Mouse (Mus musculus): ENCODE measurements around the gene Casd1. TPM values are rescaled to one million over a fixed set of nuclear protein-coding genes. Genes with fewer than 3 reads are reported as not detected.

Casd1 gene
- 51.6 and 53.1 TPM in 2 replicates for polyA plus RNA-seq (2016; fragmentation: Nextera tagmentation; extraction: Ambion mirVana)

DNA sequence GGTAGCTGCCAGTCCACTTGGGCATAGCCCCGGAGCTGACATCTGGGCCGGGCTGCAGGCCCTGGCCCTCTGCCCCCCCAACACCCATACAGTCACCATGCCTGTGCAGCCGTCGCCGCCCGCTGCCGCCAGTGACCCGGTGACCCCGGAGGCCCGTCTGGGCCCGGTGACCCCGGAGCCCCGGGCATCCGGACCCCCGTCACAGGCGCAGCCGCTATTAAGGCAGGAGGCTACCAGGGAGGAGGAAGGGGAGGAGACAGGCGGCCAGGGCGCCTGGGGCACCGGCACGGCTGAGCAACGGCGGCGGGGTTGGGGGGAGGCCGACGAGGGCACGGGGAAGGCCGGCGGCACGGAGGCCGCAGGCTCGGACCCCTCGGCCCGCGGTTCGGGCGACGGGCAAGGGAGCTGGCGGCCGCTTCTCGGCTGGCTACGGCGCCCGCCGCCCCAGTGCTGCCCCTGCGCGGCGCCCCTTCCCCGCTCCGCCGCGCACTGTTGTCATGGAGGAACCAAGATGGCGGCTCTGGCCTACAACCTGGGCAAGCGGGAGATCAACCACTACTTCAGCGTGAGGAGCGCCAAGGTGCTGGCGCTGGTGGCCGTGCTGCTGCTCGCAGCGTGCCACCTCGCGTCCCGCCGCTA, at the start of gene Casd1:
TSS of gene Casd1 (plus strand) at position 182 of the 639 bp plus-strand sequence.
- peak; percentile 76 for ATAC-seq (ENCODE audit: insufficient number of reproducible peaks, insufficient read depth, low FRiP score, low TSS enrichment, low read depth)
- Histone ChIP-seq H3K27ac (peak within 1 kb of the TSS; percentile 99), H3K27me3 (no peaks in the 10 kb centered on the region), H3K36me3 (no peaks in the 10 kb centered on the region), H3K4me1 (replicated peaks) (peaks cover 43% of the 10 kb centered on the region), H3K4me3 (replicated peaks) (peak within 1 kb of the TSS; percentile 76), H3K9me3 (no peaks in the 10 kb centered on the region), H3K9ac (replicated peaks) (peak within 1 kb of the TSS; percentile 98), H3K4me2 (peak within 1 kb of the TSS; percentile 87)
- under 1% methylated on average over 63 of the region's 64 CpGs for WGBS

- no peak overlapping the region for H3K4me2 ChIP-seq
- H3K27ac ChIP-seq: no peak overlapping the region
- no peaks in the 10 kb centered on the region for H3K27me3 ChIP-seq
- H3K36me3 ChIP-seq: no peaks in the 10 kb centered on the region
- no peaks in the 10 kb centered on the region for H3K9me3 ChIP-seq
- WGBS: 68% methylated on average over 6 of the region's 6 CpGs
- H3K9ac ChIP-seq (replicated peaks): no peak overlapping the region
- H3K4me1 ChIP-seq (replicated peaks): peaks cover 46% of the 10 kb centered on the region
- no peak for ATAC-seq (ENCODE audit: insufficient number of reproducible peaks, insufficient read depth, low FRiP score, low TSS enrichment, low read depth)
- H3K4me3 ChIP-seq (replicated peaks): no peak overlapping the region
Measured at GRCm38 (mm10) chr6:4555366-4555765, 45.3 kb upstream of the Casd1 start.

- peak overlapping the region; percentile 76 for H3K27ac ChIP-seq
- H3K9ac ChIP-seq (replicated peaks): no peak overlapping the region
- H3K4me2 ChIP-seq: peak overlapping the region; percentile 37; the same call in 1 of the 2 replicates
- peaks cover 60% of the 10 kb centered on the region for H3K4me1 ChIP-seq (replicated peaks)
- no peak overlapping the region for H3K4me3 ChIP-seq (replicated peaks)
- no peak; the same call in 1 of the 2 replicates for ATAC-seq (ENCODE audit: insufficient number of reproducible peaks, insufficient read depth, low FRiP score, low TSS enrichment, low read depth)
- no peaks in the 10 kb centered on the region for H3K36me3 ChIP-seq
- WGBS: 8% methylated on average over 8 of the region's 8 CpGs
- H3K9me3 ChIP-seq: no peaks in the 10 kb centered on the region
- no peaks in the 10 kb centered on the region for H3K27me3 ChIP-seq
Measured at GRCm38 (mm10) chr6:4557086-4557485, 43.6 kb upstream of the Casd1 start.

DNA sequence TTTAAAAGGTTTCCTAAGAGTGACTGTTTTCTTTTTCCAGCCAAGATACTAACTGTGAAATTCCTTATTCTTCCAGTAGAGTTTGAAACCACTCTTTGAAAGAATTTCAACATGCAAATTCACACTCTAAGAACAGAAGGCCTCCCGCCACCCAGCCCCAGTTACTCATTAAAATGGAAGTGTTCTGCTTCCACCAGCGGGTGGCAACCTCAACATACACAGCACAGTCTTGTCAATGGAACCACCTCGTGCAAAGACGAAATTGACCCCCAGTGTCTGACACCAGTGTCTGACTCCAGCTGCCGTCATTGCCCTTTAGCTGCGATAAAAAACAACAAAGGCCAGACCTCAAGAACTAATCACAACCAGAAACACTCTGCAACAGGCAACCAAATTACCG, 43.0 kb upstream of the Casd1 start:
- Histone ChIP-seq H3K27me3 (no peaks in the 10 kb centered on the region), H3K4me2 (peak overlapping the region; percentile 37), H3K4me3 (replicated peaks) (no peak overlapping the region), H3K4me1 (replicated peaks) (peaks cover 65% of the 10 kb centered on the region), H3K27ac (peak overlapping the region; percentile 76), H3K9me3 (no peaks in the 10 kb centered on the region), H3K36me3 (no peaks in the 10 kb centered on the region), H3K9ac (replicated peaks) (no peak overlapping the region)
- ATAC-seq (ENCODE audit: insufficient number of reproducible peaks, insufficient read depth, low FRiP score, low TSS enrichment, low read depth): peak; percentile 75
- WGBS: 6% methylated on average over 7 of the region's 7 CpGs

GRCm38 (mm10) chr6:4561156-4561555, 39.5 kb upstream of the Casd1 start:
- peak overlapping the region; percentile 81 for H3K27ac ChIP-seq
- WGBS: 4% methylated on average over 11 of the region's 11 CpGs
- H3K27me3 ChIP-seq: no peaks in the 10 kb centered on the region
- no peaks in the 10 kb centered on the region for H3K9me3 ChIP-seq
- no peaks in the 10 kb centered on the region for H3K36me3 ChIP-seq
- no peak overlapping the region for H3K4me3 ChIP-seq (replicated peaks)
- ATAC-seq (ENCODE audit: insufficient number of reproducible peaks, insufficient read depth, low FRiP score, low TSS enrichment, low read depth): peak; percentile 60
- peaks cover 50% of the 10 kb centered on the region for H3K4me1 ChIP-seq (replicated peaks)
- H3K9ac ChIP-seq (replicated peaks): no peak overlapping the region
- peak overlapping the region; percentile 36 for H3K4me2 ChIP-seq

DNA sequence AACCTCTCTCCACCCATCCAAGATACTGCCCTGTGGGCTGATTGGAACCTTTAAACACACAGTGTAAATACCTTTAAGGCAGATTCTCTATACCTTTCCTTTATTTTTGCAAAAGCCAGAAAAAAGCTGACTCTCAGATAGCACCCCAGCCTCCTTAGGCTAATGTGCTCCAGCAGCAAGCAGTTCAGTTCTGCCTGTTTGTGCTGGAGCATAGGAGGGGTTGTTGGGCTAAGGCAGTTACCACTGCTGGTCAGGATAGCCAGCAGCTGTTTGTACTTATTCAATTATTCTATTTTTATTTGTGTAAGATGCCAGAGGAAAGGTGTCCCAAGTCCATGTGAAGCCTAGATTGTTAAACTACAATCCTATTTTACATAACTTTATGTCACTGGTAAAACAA, 39.0 kb upstream of the Casd1 start:
- Histone ChIP-seq H3K36me3 (no peaks in the 10 kb centered on the region), H3K27me3 (no peaks in the 10 kb centered on the region), H3K4me3 (replicated peaks) (no peak overlapping the region), H3K9me3 (no peaks in the 10 kb centered on the region), H3K27ac (peak overlapping the region; percentile 81), H3K4me2 (peak overlapping the region; percentile 36), H3K4me1 (replicated peaks) (peaks cover 50% of the 10 kb centered on the region), H3K9ac (replicated peaks) (no peak overlapping the region)
- ATAC-seq (ENCODE audit: insufficient number of reproducible peaks, insufficient read depth, low FRiP score, low TSS enrichment, low read depth): no peak

DNA sequence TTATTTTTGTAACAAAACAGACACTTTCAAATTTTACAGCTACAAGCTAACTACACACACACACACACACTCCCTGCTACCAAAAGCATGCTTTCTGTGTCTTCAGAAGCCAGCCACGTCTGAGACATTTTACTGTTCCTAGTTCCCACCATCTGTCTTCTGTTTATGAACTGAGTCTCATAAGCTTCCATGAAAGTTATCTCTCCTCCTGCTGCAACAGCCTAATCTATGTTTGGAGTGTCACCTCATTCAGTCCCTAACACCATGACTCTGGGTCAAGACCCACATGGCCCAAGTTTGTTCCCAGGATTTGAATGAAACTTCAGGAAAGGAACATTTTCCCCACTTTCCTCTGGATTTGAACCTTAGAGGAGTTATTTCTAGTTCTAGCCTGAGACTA, 38.2 kb upstream of the Casd1 start:
- no peak overlapping the region for H3K4me3 ChIP-seq (replicated peaks)
- no peaks in the 10 kb centered on the region for H3K9me3 ChIP-seq
- 18% methylated on average over 1 of the region's 1 CpGs for WGBS
- H3K4me1 ChIP-seq (replicated peaks): peaks cover 45% of the 10 kb centered on the region
- no peaks in the 10 kb centered on the region for H3K27me3 ChIP-seq
- no peak overlapping the region for H3K4me2 ChIP-seq
- ATAC-seq (ENCODE audit: insufficient number of reproducible peaks, insufficient read depth, low FRiP score, low TSS enrichment, low read depth): no peak
- H3K27ac ChIP-seq: peak overlapping the region; percentile 66
- no peaks in the 10 kb centered on the region for H3K36me3 ChIP-seq
- H3K9ac ChIP-seq (replicated peaks): no peak overlapping the region

DNA sequence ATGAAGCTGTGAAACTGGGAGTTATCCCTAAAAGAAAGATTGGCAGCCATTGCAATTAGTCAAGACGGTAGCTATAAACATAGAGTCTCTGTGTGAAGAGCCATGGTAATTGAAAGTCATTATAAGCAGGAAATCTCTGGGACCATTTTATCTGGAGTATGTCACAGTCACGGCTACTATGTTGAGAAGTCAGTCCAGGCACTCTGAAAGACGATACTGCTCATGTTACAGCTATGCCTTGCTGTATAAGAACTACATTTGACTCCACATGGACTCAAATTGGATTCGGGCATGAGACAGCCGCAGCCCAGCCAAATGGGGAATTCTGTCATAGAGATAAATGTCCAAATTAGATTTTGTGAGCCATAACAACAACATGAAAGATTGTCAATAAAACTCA, 37.2 kb upstream of the Casd1 start:
- ATAC-seq (ENCODE audit: insufficient number of reproducible peaks, insufficient read depth, low FRiP score, low TSS enrichment, low read depth): no peak
- H3K27me3 ChIP-seq: no peaks in the 10 kb centered on the region
- H3K4me1 ChIP-seq (replicated peaks): peaks cover 35% of the 10 kb centered on the region
- no peaks in the 10 kb centered on the region for H3K9me3 ChIP-seq
- no peaks in the 10 kb centered on the region for H3K36me3 ChIP-seq
- WGBS: 39% methylated on average over 5 of the region's 5 CpGs
- H3K4me2 ChIP-seq: no peak overlapping the region
- no peak overlapping the region for H3K27ac ChIP-seq
- H3K4me3 ChIP-seq (replicated peaks): no peak overlapping the region
- H3K9ac ChIP-seq (replicated peaks): no peak overlapping the region

- Histone ChIP-seq H3K27me3 (no peaks in the 10 kb centered on the region), H3K36me3 (no peaks in the 10 kb centered on the region), H3K4me2 (no peak overlapping the region), H3K4me1 (replicated peaks) (peaks cover 5% of the 10 kb centered on the region; the same call in 1 of the 2 replicates), H3K9me3 (no peaks in the 10 kb centered on the region), H3K9ac (replicated peaks) (no peak overlapping the region), H3K27ac (peak overlapping the region; percentile 62; the same call in 1 of the 2 replicates), H3K4me3 (replicated peaks) (no peak overlapping the region)
- ATAC-seq (ENCODE audit: insufficient number of reproducible peaks, insufficient read depth, low FRiP score, low TSS enrichment, low read depth): no peak
- 18% methylated on average over 4 of the region's 4 CpGs for WGBS
Measured at GRCm38 (mm10) chr6:4570412-4570811, 30.2 kb upstream of the Casd1 start.

GRCm38 (mm10) chr6:4577756-4578155, 22.9 kb upstream of the Casd1 start:
- Histone ChIP-seq H3K36me3 (no peaks in the 10 kb centered on the region), H3K27ac (no peak overlapping the region), H3K9ac (replicated peaks) (no peak overlapping the region), H3K27me3 (no peaks in the 10 kb centered on the region), H3K4me1 (replicated peaks) (peaks cover 1% of the 10 kb centered on the region; the same call in 1 of the 2 replicates), H3K9me3 (no peaks in the 10 kb centered on the region), H3K4me3 (replicated peaks) (no peak overlapping the region), H3K4me2 (no peak overlapping the region)
- 65% methylated on average over 5 of the region's 5 CpGs for WGBS
- no peak for ATAC-seq (ENCODE audit: insufficient number of reproducible peaks, insufficient read depth, low FRiP score, low TSS enrichment, low read depth)

DNA sequence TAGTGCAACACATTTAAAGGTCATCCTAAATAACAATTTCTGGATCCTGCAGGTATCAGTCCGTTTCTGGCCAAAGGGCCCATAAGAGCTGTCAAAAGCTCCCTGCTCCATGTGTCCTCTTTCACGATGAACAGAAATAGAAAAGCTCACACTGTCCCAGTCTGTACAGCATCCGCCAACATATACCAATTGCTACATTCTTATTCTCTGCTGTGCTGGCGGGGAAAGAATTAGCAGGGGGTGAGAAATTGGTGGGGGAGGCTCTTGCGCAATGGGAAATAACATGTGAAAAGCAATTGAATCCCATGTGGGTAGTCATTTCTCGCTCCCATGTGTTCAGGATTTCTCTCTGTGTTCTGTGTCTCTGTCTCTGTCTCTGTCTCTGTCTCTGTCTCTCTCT, 22.3 kb upstream of the Casd1 start:
- WGBS: 80% methylated on average over 6 of the region's 6 CpGs
- no peaks in the 10 kb centered on the region for H3K36me3 ChIP-seq
- H3K27me3 ChIP-seq: no peaks in the 10 kb centered on the region
- no peak overlapping the region for H3K4me3 ChIP-seq (replicated peaks)
- no peaks in the 10 kb centered on the region for H3K9me3 ChIP-seq
- no peak overlapping the region for H3K9ac ChIP-seq (replicated peaks)
- peaks cover 6% of the 10 kb centered on the region; the same call in 1 of the 2 replicates for H3K4me1 ChIP-seq (replicated peaks)
- no peak for ATAC-seq (ENCODE audit: insufficient number of reproducible peaks, insufficient read depth, low FRiP score, low TSS enrichment, low read depth)
- H3K27ac ChIP-seq: no peak overlapping the region
- H3K4me2 ChIP-seq: no peak overlapping the region

DNA sequence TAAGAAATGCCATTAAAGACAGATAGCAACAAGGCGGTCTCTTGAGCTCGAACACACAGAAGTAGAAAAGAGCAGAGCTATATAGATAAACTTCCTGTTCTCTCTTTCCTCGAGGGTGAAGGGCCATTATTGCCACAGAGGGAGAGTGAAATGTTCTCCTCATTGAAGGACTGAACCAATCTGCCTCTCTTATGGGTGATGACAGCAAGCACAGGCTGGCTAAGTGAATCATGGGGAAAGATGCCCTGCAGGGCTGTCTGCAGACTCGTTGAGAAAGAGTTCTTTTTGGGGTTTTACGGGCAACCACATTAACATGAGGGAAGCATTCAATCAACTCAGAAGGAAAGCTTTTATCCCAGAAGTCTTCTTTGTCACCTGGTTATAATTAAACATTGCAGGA, 21.0 kb upstream of the Casd1 start:
- WGBS: 23% methylated on average over 5 of the region's 5 CpGs
- Histone ChIP-seq H3K4me1 (replicated peaks) (peaks cover 10% of the 10 kb centered on the region; the same call in 1 of the 2 replicates), H3K4me3 (replicated peaks) (no peak overlapping the region), H3K27me3 (no peaks in the 10 kb centered on the region), H3K4me2 (no peak overlapping the region), H3K36me3 (no peaks in the 10 kb centered on the region), H3K9me3 (no peaks in the 10 kb centered on the region), H3K27ac (no peak overlapping the region), H3K9ac (replicated peaks) (no peak overlapping the region)
- ATAC-seq (ENCODE audit: insufficient number of reproducible peaks, insufficient read depth, low FRiP score, low TSS enrichment, low read depth): no peak

Measured in limb, embryonic 12.5 days (tissue).